Mouse (Mus musculus) ZHBTc4 (cell line): ENCODE data around the gene Galr3.
"Not testable (repeated sequence)": the region's sequence is repeated elsewhere in the genome, so short reads cannot be mapped to it uniquely, and the experiment has no call there.

Experiments
- DNase-seq: peaks from one replicate; pipeline ENCODE4 v3.0.0-alpha.2; 2011; ENCODE audit warnings: low read depth, low spot score

Gene Galr3

DNA sequence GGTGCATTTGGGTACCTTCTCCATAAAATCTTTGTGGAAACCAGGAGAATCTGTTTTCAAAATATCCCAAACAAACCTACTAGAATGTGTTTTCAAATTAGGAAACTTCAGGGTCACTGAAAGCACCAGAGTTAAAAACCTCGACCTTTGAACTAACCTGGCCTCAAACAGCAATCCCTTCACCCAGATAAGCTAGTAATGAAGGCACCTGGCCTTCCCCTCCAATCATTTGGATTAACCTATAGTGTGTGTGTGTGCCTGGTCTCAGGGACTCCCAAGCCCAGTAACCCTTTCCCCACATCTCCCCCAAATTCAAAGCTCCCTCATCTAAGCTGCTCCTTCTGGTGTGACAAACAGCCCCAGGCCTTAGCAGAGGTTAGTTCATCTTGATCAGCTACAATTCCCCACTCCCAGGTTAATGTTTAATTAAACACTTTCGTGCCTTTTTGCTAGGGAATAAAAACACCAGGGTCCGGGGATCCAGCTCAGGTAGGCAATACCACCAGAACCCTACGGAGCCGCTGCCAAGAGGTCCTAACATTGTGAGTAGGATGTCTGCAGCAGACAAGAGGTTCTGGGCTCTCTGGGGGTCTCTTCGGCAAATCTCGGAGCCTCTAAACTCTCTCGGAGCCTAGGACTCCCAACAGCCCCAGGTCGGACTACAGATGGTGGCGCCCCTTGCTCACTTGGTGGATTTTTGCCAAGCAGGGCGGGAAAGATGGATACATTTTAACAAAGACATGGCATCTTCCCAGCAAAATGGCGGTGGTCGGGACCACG is 15.0 kb upstream of the Galr3 start:
- no peak for DNase-seq

DNA sequence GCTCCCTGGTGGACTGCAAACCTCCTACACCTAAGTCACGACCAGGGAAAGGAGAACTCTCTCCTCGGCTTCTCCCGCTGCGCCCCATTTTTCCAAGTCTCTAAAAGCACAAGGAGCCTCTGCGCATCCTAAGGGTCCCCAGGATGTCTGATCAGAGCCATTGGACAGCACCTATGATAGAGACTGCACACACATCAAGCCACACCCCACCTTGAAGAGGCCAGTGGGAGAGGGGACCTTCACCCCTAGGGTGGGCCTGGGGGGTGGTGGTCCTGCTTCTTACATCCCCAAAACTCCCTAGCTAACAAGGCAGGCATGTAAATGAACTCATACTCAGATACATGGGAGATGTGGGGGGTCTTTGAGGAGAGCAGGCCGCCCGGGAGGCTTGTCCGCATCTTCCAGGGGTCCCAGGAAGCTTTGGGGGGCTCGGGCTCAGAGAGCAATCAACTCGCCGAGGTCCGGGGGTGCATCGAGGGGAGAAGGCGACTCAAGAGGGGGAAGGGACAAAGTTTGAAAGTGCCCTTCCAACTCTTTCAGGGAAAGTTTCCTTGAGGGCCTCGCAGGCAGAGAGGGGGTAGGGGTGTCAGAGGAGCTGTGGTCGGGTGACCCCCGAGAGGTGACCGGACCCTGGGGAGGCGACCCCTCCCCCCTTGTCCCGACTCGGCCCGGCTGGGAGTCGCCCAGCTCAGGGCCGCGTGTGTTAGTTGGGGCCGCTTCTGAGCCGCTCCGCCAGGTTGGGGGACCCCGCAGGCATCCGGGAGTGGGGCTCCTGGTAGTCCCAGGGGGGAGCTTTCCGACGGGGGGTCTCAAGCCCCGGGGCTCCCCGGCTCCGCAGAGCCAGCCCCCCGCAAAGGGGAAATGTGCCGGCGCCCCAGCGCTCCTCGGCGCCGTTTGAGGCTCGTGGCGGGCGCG is 14.1 kb upstream of the Galr3 start:
- no peak for DNase-seq

DNA sequence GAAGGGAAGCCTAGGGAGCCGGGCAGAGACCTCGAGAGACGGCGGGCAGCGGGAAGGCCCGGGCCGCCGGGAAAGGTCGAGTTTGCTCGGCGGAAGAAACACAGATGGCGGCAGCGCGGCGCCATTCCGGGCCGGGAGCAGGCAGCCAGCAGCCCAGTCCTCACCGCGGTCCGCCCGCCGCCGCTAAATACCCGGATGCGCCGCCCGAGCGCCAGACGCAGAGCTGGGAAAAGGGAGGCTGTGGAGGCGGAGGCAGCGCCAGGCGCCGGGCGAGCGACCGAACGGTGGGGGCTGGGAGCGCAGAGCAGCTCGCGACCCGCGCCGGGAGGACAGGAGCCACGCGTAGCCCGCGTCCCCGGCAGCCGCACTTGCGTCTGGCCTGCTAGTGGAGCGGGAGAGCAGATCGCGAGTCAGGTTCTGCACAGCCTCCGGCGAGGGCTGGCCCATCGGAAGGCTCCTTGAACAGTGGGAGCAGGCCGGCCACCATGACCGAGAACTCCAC is 13.4 kb upstream of the Galr3 start, which contains the start of gene H1f0:
TSS of gene H1f0 (plus strand) at position 214 of the 502 bp plus-strand sequence.
- DNase-seq, result peak; percentile 94

DNA sequence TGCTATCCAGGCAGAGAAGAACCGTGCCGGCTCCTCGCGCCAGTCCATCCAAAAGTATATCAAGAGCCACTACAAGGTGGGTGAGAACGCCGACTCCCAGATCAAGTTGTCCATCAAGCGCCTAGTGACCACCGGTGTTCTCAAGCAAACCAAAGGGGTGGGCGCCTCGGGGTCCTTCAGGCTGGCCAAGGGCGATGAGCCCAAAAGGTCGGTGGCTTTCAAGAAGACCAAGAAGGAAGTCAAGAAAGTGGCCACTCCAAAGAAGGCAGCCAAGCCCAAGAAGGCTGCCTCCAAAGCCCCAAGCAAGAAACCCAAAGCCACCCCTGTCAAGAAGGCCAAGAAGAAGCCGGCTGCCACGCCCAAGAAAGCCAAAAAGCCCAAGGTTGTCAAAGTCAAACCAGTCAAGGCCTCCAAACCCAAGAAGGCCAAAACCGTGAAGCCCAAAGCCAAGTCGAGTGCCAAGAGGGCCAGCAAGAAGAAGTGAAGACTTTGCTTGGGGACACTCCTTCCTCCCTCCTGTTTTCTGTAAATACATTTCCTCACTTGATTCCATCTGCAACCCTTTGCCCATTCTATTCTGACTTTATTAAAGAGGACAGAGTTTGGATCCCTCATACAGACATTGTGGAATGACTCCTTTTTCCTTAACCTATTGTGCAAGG is 12.7 kb upstream of the Galr3 start:
- DNase-seq, result no peak

DNA sequence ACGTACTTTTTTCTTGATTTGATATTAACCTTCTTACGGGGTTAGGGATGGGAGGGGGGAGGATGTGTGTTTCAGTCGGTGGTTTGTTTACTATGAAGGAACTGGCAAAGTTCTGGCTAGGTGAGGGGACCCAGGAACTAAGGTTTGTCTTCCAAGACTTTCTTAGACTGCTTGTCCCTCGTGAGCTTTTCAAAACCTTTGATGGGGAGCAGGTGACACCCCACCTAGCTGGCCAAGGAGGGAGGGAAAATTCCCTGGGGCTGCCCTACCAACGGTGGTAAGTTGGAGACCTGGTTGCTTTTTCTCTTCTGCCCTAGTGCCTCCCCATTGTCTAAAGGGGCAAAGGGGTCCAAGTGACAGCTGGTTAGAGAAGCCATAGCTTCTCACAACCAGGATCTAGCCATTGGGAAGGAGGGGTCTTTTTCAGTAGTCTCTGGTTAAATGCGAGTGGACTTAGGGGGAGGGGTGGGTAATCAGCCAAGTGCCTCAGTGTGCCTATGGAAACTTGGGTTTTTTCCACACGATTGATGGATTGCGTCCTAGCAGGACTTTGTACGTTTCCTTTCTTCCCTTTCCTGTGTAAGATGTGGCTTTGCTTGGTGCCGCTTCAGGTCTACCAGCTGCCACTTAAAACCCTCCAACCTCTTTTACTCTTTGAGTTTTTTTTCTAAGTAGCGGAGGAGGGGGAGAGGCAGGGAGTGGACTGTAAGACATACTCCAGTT is 12.0 kb upstream of the Galr3 start:
- no peak for DNase-seq

DNA sequence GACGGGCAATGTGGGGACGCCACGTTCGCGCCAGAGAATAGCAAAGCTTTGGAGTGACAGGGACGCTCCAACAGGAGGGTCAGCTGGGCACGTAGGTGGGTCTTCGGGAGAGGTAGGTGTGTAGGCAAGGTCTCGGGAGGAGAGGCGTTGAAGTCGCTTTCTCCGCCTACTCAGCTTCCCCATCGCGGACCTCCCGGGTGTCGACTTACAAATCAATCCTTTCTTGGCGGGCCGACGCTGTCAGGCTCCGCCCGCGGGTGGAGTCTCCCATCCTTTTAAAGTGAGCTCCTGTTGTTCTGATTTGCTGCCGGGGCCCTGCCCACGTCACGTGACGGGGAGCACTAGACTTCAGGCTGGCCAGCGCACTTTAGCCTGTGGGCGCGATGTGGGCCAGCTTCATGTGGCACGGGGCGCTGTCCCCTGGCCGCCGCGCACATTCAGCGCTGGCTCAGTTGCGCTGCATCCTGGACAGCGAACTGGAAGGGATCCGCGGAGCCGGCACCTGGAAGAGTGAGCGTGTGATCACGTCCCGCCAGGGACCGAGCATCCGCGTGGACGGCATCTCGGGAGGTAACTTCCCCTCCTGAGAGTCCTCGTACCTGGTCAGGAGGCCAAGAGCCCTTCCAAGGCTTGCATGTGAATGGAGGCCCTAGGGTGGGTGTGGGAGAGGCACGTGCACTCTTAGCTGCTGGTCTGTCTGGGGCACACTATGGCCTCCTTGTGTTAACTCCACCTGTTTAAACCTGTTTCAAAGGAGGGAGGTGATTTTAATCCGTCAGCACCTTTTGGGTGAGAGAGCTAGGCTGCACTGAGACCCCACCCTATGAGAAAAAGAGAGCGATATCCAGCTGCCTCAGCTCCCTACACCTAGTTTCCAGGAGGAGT is 10.9 kb upstream of the Galr3 start:
- DNase-seq, result peak; percentile 98

DNA sequence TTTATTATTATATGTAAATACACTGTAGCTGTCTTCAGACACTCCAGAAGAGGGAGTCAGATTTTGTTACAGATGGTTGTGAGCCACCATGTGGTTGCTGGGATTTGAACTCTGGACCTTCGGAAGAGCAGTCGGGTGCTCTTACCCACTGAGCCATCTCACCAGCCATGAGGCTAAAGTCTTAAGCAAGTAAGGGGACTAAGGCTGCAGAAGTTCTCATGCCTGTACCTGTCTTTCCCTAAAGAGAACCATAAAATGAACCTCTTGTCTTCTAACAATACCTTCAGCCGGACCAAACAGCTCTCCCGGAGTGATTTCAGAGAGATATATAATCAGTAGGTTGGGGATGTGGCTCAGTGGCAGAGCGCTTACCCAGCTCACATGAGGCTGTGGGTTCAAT is 9.8 kb upstream of the Galr3 start:
- DNase-seq, result not testable (repeated sequence)

DNA sequence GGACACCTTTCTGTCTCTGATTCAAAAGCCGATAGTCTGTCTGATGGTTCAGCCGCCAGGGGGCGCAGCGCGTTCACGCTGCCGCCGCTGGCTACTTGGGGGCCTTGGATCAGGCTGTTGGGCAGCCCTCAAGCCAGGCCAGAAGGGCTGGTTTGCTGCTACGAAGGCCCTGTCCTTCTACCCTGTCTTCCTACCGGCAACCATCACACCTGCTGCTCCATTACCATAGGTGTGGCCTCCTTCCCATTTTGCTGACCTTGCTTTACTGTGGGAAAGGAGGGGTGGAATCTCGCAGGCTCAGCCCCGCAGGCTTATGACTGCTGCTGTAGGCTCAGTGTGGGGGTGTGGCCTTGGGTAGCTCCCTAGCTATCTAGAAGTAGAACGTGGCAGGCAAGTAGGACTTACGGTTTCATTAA is 3.8 kb upstream of the Galr3 start:
- peak; percentile 91 for DNase-seq

DNA sequence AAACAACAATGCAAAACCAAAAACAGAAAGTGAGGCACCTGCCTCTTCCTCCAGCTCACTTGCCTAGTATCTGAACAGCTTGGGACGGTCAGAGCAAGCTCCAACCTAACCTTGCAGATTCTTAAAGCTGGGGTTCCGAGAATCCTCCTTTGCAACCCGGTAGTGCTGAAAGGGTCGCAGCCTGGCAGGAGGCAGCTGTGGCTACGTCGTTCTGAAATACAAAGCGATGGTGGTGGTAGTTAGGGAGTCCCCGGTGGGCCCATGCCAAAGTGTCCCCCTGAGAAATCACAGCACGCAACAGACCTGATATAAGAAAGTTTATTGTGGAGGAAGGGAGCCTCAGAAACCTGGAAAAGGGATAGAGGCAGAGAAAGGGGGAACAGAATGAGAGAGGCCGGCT is 3.4 kb upstream of the Galr3 start:
- DNase-seq, result no peak

DNA sequence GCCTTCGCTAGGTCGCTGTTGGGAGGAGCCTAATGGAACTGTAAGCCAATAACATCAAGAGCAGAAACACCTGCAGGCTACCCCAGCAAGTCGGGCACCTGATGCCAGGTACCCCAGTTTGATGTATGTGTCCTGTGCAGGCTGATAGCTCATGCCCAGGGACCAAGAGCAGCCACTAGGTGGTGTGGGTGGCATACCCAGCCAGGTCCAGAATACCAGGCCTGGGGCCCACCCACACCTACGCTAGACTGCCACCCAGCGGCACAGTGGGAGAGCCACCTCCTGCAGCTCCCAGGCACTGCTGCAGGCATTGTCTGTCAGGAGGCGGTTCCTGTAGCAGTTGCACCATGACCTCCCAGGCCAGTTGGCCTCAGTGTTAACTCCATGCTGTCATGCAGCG is 2.8 kb upstream of the Galr3 start:
- DNase-seq, result peak; percentile 91

DNA sequence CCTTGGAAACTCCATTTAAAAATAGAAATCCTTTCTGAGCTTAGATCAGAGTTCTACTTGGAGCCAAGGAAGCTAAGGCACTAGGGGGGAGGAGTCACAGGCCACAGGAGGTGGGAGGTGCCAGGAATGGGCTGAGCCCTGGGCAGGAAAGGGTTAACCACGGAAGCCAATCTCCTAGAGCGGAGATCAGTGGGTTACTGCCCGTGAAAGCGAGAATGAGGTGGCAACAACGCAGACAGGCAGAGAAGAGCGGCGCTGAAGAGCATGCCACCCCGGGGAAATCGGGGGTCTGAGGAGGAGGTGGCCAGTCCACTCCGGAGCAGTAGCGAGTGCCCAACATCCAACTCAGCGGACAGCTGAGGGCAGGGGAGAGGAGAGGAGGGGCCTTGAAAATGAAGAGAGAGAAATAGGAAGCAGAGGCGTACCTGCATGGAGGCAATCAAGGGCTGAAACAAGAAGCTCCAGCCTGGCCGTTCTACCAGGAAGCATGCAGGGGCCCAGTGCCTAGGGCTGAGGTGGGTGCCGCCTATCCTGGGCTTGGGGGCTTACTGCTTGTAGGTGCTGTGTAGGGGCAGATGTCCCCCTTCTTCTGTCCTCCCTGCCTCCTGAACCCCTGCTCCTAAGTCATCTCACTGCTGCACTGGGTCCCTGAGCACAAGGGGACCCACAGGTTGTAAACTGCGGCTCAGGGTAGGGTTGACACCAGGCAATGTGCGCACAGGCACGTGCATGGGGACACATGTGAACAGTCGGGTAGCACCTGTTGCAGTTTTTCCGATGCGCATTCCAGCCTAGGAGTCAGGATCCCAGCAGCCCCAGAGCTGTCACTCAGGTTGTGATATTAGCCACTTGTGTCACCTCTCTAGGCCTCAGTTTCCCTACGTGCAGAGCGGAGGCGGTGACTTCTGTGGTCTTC is 926 bp upstream of the Galr3 start:
- DNase-seq, result peak; percentile 47

DNA sequence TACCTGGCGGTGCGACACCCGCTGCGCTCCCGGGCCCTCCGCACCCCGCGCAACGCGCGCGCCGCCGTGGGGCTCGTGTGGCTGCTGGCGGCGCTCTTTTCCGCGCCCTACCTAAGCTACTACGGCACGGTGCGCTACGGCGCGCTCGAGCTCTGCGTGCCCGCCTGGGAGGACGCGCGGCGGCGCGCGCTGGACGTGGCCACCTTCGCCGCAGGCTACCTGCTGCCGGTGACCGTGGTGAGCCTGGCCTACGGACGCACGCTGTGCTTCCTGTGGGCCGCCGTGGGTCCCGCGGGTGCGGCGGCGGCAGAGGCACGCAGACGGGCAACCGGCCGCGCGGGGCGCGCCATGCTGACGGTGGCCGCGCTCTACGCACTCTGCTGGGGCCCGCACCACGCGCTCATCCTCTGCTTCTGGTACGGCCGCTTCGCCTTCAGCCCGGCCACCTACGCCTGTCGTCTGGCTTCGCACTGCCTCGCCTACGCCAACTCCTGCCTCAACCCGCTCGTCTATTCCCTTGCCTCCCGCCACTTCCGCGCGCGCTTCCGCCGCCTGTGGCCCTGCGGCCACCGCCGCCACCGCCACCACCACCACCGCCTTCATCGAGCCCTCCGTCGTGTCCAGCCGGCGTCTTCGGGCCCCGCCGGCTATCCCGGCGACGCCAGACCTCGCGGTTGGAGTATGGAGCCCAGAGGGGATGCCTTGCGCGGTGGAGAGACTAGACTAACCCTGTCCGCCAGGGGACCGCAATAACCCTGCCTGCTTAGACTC is 1.2 kb downstream of the Galr3 start:
- peak; percentile 69 for DNase-seq

DNA sequence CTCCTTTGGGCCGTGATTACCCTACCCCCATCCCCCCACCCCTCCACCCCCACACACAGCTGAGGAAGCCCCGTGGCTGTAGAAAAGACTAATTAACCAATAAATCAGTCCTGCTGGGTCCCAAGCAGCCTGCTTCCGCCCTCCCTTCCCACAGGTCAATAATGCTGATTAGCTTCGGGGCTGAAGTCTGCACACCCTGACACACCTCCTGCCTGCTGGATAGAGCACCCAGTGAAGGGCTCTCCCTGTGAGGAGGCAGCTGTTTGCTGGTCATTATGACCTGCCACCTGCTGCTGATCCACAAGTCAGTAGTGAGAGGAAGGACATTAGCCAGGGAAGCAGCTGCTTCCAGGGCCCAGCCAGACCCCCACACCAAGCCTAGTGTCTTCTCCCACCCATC is 3.2 kb downstream of the Galr3 start:
- DNase-seq, result peak; percentile 42

DNA sequence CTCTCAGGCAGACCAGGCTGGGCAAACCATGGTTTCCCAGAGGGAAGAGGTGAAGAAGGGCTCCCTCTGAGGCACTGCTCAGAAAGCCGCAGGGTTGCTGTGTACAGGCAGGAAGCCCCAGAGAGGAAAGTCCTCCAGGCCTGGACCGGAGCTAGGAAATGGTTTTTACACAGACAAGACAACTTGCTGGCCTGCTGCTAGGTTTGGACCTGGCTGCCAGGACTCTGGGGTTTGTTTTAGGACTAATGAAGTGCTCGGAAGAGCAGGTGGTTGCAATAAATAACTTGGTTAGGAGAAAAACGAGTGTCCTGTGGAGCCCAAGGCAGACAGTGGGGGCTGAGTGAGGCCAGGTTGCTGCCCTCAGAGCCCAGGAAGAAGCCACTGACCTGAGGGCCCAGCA is 6.5 kb downstream of the Galr3 start:
- DNase-seq, result no peak

DNA sequence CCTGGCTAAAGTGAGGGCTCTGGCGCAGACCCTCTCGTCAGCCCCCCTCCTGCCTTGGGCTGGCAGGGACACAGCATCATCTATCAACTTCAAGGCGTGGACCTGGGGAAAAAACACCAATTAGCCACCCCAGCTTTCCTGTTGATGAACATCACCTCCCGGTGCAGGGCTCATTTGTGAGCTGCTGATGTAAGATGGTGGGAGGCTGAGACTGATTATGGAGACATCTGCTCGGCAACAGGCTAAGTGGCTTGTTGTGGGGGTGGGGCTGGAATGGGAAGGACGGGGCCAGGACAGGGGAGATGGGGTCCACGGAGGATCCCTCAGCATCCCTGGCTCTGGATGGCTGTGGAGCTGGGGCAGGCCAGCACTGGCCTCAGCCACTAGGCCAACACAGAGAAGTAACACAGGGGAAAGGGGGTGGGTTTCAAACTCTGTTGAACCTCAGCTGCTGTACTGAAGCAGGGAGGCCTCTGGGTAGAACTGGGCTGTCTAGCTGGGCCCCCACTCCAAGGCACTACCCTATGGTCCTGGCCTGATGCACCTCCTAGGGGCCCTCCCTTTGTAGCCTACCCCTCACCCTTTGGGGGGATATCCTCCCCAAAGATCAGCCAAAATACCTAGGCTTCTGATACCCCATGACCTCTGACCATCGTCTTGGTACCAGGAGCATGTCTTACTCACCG is 8.6 kb downstream of the Galr3 start:
- no peak for DNase-seq

DNA sequence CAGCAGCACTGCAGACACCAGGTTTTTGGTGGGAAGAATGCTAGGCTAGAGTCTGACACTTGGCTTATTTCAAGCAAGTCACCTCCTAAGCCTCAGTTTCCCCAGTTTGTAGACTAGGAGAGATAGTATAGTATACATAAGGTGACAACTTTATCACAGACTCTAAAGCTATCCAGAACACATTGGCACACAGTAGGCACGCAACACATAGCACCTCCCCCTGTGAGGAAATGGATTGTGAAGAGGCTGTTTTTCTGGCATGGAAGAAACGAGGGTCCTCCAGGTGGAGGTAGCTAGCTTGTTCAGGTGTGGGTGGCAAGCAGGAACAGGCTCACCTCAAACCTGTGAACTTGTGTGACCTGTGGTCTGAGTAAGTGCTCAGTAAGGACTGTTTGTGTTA is 9.3 kb downstream of the Galr3 start:
- no peak for DNase-seq

DNA sequence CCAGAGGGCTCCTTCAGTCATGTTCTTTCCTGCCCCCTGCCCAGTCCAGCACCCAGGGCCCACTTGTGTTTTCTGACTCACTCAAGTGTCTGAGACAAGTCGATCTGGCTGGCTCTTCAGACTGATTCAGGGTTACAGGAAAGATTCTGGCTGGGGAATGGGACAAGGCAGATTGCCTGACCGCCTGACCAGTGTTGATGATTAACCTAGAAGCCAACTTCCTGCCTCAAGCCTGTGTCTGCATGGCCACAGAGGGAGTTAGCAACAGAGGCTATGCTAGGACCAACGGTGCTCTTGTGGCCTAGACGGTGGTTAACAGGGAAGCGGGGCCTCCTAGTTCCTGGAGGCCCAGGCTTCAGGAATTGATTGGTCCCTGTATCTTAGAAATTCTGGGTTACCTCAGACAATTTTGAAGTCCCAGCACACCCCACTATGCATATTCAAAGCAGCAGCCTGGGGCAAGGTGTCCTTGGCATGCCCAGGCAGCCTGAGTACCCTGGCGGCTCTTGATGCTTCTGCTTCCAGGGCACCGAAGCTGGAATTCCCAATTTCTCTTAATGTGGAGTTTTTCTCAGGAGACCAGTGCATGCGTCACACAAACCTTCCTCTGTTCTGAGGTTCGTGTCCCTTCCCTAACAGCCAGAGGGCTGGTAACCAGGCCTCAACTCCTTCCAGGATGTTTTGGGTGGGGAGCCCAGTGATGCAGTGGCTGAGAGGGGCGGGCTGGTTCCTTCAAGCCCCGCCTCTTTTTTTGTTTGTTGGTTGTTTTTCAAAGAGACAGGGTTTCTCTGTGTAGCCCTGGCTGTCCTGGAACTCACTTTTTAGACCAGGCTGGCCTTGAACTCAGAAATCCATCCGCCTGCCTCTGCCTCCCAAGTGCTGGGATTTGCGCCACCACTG is 10.0 kb downstream of the Galr3 start:
- DNase-seq, result peak; percentile 51
